Mouse (Mus musculus): ENCODE results near the gene Uba6.

Gene Uba6

DNA sequence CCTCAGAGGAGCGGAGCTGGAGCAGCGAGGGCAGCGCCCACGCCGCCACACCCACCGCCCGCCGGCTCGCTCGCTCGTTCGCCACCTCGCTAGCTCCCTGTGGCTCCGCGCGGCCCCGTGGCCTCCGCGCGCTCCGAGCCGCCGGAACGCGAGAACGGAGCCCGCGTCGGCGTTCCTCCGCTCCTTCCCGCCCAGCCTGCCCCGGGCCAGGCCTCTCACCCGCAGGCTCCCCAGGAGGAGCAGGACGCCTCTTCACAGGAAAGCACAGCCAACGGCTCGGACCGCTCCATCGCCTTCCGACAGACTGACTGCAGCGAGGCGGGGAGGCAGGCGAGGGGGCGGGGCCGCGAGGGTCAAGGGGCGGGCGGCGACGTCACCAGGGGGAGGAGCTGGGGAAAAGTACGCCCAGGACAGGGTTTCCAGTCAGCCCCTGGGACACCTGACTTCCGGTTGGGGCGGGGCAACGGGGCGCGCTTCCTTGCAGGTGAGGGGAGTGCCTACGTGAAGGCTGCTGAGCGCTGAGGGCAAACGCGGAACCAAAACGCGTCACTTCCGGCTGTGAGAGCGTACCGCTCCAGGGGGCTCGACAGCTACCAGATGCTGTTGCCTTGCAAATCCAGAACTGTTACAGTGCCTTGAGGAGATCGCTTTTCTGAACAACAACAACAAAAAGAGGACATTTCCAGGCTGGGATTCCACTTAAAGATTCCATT is at the start of gene Uba6:
TSS of gene Uba6 (minus strand) at position 355 of the 713 bp plus-strand sequence.
- peak; percentile 98 for DNase-seq (ENCODE audit: low read depth, low spot score)

DNA sequence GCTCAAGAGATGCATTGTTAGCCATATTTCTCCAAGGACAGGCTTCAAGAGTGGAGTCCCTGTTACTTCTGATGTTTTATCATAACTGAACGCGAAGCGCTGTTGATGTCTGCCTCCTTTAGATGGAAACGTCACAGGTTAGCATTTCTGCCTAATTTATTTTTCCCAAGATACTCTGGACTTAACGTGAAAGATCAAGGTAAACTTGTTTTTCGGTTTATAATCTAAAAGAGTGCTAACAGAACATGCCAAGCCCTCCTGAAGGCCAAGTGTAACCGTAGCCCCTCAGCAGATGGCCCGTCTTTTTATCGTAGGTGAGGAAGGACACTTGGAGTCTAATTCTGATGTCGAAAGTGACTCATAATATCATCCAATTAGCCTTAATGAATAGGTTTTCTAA is 25.2 kb upstream of the Uba6 start, which contains the start of gene Gnrhr:
TSS of gene Gnrhr (minus strand) at position 101 of the 400 bp plus-strand sequence.
- no peak for DNase-seq (ENCODE audit: low read depth, low spot score)

DNA sequence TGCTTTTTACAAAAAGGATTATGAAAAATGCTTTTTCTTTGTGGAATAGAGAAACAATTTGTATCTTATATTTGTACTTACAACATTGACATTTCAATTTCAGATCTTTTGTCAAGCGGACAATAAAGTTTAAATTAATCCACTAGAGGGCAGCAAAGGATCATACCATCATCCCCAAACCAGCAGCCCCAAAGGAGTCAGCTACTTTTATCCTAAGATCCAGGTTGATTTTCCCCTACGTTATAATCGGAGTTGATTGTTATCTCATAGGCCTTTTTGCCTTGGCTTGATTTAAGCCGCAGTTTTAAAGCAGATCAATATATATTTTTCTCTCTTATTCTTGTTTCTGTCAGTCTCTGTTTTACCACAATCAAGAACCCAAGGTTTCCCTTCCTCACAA is 18.8 kb upstream of the Uba6 start:
- peak; percentile 57 for DNase-seq (ENCODE audit: low read depth, low spot score)

DNA sequence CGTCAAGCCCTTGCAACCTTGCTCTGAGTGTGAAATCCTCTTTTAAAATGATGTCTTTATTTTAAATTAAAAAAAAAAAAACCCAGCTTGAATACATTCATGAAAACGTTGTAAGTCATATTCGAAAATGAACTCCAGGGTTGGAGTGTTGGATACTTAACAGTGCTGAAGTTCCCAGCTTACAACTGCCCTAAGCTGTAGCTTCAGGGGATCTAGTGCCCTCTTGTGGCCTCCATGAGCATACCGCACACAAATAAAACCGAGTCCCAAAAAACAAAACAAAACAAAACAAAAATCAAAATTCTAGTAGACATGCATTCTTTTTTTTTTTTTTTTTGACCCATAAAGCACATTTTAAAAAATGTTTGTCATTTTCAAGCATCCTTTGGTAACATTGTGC is 18.2 kb upstream of the Uba6 start:
- DNase-seq (ENCODE audit: low read depth, low spot score) = peak; percentile 43

DNA sequence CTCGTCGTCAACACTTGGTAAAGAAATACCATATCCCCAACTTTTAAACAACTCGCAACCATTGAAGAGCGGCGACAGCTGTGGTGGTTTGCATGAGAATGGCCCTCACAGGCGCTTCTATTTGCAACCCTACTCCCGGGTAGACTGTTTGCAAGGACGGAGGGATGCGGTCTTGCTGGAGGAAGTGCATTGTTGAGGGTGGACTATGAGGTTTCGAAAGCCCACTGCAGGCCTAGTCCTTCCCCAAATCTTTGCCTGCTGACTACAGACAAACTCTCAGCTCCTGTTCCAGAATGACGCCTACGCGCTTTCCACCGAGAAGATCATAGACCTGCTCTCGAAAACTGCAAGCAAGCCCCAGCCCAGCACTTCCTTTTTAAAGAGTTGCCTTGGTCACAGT is 17.7 kb upstream of the Uba6 start:
- DNase-seq (ENCODE audit: low read depth, low spot score) = no peak

DNA sequence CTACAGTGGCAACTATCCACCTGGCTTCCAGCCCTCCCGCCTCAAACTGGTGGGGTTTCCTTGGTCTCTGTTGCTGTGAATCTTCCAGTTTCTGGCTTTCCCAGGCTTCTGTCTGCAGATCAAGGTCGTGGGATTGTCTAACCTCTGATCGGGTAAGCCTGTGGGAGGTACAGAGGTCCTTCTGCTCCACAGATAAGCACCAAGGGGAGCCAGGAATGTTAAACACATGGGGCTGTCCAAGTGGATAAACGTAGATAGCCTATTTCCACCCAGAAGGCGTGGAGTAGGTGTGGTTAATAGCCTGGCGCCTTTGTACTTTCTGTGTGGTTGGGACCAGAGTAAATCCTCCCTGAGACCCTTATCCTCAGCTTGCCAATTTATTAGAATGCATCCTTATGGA is 14.8 kb upstream of the Uba6 start:
- DNase-seq (ENCODE audit: low read depth, low spot score) = no peak

DNA sequence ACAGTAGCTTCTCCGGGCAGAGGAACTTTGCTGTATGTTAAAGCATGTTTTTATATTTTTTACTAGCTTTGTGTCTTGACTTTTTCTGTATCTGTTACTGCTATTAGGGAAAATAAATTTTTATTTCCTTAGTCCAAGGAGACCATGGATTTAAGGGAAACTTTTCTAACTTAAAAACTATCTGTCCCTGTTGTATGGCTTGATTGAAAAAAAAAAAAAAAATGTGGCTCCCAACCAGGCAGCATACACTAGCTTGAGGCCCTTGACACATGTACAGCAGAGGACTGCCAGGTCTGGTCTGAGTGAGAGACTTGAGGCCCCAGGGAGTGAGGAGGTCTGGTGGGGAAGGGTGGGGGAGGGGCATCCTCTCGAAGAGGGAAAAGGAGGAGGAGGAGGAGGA is 1.2 kb upstream of the Uba6 start:
- no peak for DNase-seq (ENCODE audit: low read depth, low spot score)

DNA sequence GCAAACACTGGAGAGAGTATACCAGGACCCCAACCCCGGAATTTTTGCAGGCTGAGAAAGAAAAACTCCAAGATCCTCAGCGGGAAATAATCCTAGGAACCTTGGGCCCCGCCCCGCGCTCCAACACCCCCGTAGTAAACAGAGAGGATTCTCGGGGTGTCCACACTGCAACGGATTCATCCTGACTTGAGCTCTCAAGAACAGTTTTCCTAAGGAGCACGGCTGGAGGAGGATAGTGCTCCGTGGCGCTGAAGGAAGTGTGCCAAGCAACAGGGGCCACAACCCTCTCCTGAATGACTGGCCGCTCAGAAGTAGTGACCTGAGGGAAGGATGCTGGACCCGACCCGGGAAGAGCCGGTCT is 535 bp downstream of the Uba6 start:
- DNase-seq (ENCODE audit: low read depth, low spot score) = no peak

DNA sequence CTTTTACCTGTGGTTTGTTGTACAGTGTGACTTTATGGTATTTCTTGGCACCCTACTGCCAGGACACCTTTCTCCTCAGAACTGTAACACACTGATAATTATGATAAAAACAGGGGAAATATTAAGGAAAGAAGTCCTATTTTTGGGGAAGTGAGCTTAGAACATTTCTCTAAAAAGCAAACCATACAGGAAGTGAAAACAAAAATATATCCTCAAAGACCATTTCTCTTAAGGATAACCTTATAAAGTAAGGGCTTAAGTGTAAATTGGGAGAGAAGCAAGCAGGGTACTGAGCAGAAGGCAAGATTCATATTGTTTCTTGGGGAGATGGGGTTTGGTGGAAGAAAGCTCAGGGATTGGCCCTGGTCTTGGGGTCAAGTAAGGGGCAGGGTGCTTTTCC is 42.8 kb downstream of the Uba6 start:
- no peak for DNase-seq (ENCODE audit: low read depth, low spot score)

DNA sequence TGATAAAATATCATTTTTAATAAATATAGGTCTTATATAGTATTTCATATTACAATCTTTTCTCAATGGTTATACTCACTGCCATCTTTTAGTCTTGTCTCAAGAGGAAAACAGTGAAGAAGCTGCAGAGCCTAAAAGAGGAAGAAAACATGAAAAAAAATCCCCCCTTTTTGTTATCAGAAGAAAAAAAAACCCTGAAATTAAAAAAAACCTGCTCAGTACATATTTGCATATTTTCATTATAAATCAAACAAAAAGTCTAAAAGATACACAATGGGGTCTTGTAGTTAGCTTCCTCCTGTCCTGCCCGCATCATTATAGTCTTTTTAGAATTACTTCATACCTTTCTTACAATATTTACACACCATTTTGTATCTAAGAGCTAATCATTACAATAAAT is 43.9 kb downstream of the Uba6 start:
- no peak for DNase-seq (ENCODE audit: low read depth, low spot score)

DNA sequence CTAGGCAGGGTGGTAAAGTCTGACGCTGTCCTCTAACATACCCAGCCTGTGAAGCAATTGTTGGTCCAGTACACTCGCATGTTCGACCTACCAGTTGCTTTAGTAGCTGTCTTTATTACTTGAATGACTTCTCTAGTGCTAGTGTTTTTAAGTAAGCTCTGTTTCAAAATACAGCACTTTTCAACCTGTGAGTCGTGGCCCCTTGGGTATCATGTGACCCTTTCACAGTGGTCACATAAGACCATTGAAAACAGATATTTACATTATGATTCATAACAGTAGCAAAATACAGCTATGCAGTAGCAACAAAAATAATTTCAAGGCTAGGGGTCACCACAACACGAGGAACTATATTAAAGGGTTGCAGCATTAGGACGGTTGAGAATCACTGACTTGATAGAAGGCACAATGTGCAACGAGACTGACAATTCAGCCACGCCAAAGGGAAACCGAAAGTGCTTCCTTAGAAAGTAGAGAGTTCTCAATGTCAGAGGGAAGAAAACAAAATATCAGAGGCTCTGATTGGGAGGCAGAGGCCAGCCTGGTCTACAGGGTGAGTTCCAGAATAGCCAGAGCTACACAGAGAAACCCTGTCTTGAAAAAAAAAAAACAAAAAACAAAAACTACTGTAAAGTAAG is 54.0 kb downstream of the Uba6 start:
- DNase-seq (ENCODE audit: low read depth, low spot score) = no peak

DNA sequence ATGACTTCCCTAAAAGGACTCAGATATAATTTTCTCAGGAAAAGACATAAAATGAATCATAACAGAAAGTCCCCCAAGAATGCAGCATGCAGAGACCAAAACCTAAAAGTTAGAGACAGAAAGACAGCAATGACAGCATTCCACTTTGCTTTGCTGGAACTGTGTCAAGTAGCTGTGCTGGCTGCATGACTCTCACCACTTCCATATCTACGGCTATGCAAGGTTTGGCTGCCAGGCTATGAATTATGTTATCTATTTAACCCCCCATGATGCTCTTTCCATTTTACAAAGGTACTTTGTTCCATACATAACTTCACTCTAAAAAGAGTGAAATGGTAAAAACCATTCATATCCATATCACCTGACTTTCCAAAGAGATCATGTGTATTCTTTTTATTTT is 58.6 kb downstream of the Uba6 start:
- DNase-seq (ENCODE audit: low read depth, low spot score) = no peak

DNA sequence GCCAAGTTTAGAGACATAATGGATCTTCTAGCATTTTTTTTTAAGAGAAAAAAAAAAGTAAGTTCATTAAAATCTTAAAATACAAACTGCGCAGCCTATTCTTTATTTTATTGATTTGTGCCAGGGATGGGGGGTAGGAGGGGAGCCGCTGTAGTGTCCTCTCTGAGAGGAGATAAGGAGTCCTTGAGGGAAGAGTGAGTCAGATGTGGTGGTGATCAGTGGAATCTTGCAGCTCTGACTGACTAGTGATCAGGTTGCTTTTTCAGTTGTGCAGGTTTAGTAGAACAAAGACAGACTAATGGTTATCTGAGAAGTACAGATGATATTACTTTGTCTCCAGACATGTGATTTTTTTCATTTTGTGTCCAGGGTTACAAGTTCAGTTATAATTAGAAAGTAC is 59.6 kb downstream of the Uba6 start:
- no peak for DNase-seq (ENCODE audit: low read depth, low spot score)

DNA sequence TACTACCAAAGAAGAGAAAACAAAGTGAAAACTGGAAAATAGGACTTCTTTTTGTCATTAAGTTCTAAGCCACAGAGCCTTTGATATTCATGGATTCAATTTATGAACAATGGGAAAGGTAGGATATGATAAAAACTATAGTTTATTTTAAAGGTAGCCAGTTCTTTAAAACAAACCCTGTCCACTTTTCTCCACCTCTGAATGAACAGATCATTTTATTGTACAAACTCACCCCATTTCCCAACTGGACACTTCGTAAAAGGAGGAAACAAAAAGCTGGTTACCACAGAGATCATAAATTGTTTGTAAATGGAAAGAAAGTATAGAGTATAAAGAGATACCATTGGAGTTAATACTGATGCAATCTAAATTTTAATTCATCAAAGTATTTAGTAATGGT is 61.5 kb downstream of the Uba6 start:
- DNase-seq (ENCODE audit: low read depth, low spot score) = no peak

DNA sequence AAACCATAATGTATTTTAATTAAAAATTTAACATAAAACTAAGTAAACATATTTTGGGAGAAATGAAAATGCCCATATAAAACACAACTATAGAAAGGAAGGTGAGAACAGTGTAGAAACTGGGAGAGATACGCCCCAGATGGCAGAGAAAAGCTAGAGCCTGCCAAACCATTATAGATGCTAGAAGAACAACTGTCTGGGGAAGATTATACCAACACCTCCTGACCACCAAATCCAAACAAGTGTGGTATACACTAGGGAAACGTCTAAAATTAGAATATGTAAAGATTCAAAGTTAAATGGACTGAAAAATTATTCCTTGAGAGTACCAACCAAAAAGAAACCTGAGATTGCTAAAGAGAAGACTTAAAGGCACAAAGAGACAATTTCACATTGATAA is 66.0 kb downstream of the Uba6 start:
- DNase-seq (ENCODE audit: low read depth, low spot score) = no peak

DNA sequence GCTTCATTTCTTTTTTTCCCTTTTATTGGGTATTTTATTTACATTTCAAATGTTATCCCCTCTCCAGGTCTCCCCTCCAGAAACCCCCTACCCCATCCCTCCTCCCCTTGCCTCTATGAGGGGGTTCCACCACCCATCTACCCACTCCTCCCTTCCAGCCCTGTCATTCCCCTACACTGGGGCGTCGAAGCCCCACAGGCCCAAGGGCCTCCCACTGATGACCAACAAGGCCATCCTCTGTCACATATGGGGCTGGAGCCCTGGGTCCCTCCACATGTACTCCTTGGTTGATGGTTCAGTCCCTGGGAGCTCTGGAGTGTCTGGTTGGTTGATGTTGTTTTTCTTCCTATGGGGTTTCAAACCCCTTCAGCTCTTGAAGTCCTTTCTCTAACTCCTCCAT is 70.4 kb downstream of the Uba6 start:
- DNase-seq (ENCODE audit: low read depth, low spot score) = no peak

DNA sequence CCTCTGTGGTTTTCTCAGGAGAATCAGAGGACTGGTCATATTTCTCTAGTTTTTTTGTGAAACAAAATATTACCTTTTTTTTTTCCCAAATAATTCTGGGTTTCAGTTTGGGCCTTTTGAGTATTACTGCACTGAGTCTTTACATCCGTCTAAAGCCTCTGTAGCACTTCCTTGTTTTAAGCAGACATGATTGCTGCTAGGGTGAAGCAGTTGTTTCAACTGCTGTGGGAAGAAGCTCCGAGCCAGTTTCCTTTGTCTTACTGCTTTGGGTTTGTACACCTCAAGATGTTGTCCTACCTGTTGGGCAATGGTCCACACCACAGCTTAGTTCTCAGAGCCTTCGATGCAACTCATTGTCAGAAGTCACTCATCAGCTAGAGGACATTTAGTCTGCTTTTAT is 72.0 kb downstream of the Uba6 start:
- DNase-seq (ENCODE audit: low read depth, low spot score) = no peak

DNA sequence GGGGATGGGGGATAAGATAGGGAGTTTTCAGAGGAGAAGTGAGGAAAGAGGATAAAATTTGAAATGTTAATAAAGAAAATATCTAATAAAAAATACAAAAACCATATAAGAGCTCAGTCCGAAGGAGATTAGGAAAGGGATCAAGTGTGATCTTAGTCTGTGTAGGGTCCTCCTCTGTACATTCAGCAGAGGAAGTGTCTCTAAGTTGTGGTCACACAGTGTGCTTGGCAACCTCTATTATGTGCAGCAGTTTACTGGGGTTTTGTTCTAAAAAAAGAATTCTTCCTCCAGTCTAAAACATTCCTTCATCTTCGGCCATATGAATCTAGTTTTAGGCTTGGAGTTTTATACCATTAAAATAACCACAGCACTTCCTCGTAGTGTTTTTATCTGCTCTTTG is 73.6 kb downstream of the Uba6 start:
- DNase-seq (ENCODE audit: low read depth, low spot score) = no peak

DNA sequence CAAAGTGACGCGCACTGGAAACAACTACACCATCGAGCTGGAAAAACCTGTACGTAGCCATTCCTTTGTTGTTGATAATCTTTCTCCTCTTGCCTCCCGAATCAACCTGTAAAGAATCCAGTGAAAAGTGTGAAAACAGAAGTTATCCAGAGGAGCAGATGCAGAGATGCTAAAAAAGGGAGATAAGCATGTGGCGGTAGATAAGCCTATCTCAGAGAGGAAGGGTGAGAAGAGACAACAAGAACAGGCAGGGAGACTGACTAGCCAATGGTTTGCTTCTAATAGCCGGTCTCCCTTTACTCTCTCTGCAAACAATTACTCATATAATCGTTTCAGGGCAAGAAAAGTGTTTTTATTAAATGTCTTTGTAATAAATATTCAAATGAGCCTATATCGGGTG is 77.8 kb downstream of the Uba6 start:
- no peak for DNase-seq (ENCODE audit: low read depth, low spot score)

DNA sequence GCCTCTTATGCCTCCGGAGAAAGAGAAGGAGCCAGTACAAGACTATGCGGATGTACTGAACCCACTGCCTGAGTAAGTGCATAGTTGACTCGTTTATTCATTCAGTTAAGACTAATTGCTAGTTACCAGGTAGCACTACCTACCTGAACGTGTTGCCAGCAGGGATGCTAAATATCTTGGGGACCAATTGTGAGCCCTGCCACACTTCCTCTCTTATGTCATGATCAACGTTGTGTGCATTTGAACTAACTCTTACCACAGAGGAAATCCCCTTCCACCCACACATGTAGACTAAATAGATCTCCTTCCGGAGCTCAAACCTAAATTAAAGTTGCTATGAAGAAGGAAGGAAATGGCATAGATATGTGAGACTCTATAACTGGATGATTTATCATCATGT is 85.9 kb downstream of the Uba6 start:
- no peak for DNase-seq (ENCODE audit: low read depth, low spot score)

DNA sequence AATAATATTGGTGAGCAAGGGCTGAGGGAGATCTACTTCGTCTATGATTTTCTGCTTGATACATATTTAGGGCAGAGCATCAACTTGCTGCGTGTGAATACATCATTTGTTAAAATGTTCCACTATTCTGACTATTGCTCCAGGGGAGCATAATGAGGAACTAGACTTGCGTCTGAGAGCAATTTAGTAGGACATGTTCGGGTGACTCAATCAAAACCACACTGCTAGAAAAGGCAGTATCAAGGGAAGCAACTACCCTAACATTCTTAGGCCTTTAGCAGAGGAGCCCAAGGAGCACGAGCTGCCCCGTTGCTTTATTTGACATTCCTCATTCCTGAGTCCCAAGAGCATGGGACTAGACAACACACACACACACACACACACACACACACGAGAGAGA is 87.6 kb downstream of the Uba6 start:
- DNase-seq (ENCODE audit: low read depth, low spot score) = no peak

DNA sequence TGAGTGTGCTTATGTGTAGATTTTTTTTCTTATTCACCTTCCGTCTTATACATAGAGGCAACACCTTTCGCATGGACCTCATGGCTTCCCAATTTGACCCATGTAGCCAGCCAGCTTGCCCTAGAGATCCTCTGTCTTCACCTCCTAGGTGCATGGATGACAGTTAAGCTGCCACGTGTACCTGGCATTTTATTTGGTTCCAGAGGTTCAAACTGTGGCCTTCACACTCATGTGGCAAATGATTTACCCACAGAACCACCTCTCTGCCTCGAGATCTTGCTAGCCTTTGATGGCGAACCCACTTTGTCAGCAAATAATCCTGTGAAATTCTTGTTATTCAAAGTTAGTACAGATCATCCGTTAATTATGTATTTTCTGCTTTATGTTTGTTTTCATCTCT is 88.6 kb downstream of the Uba6 start:
- DNase-seq (ENCODE audit: low read depth, low spot score) = no peak

DNA sequence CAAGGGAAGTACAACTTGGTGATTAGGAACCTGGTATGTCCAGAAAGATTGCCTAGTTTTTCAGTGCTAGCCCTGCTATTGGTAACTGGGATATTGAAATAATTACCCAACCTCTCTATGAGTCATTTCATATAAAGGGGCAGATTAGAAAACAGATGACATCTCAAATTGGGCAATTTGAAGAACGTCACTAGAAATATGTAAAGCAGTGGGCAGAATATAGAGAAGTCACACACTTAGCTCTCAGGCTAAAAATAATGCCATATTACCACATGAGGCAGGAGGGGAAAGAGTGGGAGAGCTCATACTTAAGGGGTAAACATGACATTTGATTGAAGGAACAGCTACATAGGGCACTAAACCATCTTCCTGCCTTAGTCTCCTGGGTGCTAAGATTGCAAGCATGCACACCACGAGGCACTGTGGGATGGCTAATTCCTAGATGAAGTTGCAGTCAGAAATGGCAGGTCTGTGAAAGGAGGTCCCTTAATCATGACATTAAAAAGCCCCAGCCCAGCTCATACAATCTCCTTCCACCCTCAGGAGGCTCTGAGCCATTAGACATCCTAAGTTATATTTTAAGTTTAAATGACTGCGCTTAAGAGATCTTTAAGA is 93.8 kb downstream of the Uba6 start:
- no peak for DNase-seq (ENCODE audit: low read depth, low spot score)

All from forelimb bud, embryonic 11.5 days (tissue).